ENCODE assay signal across 8 mouse cellular contexts in genomic region chr11:97883918-97884600, GRCm38 (mm10). TPM values are rescaled to one million over a fixed set of nuclear protein-coding genes. Genes with fewer than 3 reads are reported as not detected.
A peak's percentile ranks its signal among the peaks of the same experiment; 100 is the strongest.
DNase-seq lines count a peak whose midpoint lies in the region; ATAC-seq lines count a peak whose summit lies in the region.

Fbxo47 (minus strand) TSS chr11:97884154.

- peak within 1 kb of the TSS; percentile 91 for H3K27ac ChIP-seq in heart, embryonic 10.5 days
- peak within 1 kb of the TSS; percentile 90 for H3K27ac ChIP-seq in kidney, embryonic 15.5 days

- H3K36me3 ChIP-seq in heart, embryonic 10.5 days = 0 out of 2 replicates have a peak, but pooled peaks cover 3% of the 10 kb centered on the region
- no peaks in the 10 kb centered on the region for H3K36me3 ChIP-seq in kidney, embryonic 15.5 days

- peak within 1 kb of the TSS; percentile 31; the same call in 1 of the 2 replicates for H3K9ac ChIP-seq in kidney, embryonic 15.5 days

- peak; percentile 97 to 98 for DNase-seq in B cell, adult 2 months
- DNase-seq in brain, adult 2 months (ENCODE audit: low read depth, low spot score) = peak; percentile 99
- DNase-seq in heart, embryonic 10.5 days (ENCODE audit: low spot score) = peak; percentile 99
- DNase-seq in liver = peak; percentile 97
- DNase-seq in spleen, postnatal 4 days (ENCODE audit: low spot score in 2 of 2) = peak; percentile 96 to 97

- peak within 1 kb of the TSS; percentile 62 for H3K4me2 ChIP-seq in kidney, embryonic 15.5 days

- peak within 1 kb of the TSS; percentile 72 for H3K4me3 ChIP-seq in heart, embryonic 10.5 days
- peak within 1 kb of the TSS; percentile 50 for H3K4me3 ChIP-seq in kidney, embryonic 15.5 days (replicated peaks)

- no peaks in the 10 kb centered on the region for H3K9me3 ChIP-seq in heart, embryonic 10.5 days
- no peaks in the 10 kb centered on the region for H3K9me3 ChIP-seq in kidney, embryonic 15.5 days (replicated peaks)

- H3K27me3 ChIP-seq in heart, embryonic 10.5 days (ENCODE audit: insufficient read depth, poor library complexity, severe bottlenecking) = no peaks in the 10 kb centered on the region
- H3K27me3 ChIP-seq in kidney, embryonic 15.5 days = no peaks in the 10 kb centered on the region

- peak; percentile 98 for ATAC-seq in erythroblast, adult 5-6 weeks (replicated peaks; ENCODE audit: low FRiP score, poor library complexity, severe bottlenecking)
- ATAC-seq in kidney, embryonic 15.5 days (replicated peaks; ENCODE audit: low FRiP score) = peak; percentile 97
- peak; percentile 95 for ATAC-seq in monocyte, adult 5-6 weeks (replicated peaks; ENCODE audit: insufficient number of reproducible peaks, low FRiP score, low TSS enrichment, poor library complexity, severe bottlenecking)

- no peaks in the 10 kb centered on the region for H3K4me1 ChIP-seq in heart, embryonic 10.5 days
- no peaks in the 10 kb centered on the region; the same call in 1 of the 2 replicates for H3K4me1 ChIP-seq in kidney, embryonic 15.5 days

- under 1% methylated on average over 37 of the region's 37 CpGs for WGBS in heart, embryonic 10.5 days
- under 1% methylated on average over 37 of the region's 37 CpGs for WGBS in kidney, embryonic 15.5 days

RNA-seq across cellular contexts. Expression of gene Fbxo47, which starts in this region (rescaled TPM):
- not detected in 2 replicates for total RNA-seq in erythroblast, adult 5-6 weeks (2015; ENCODE audit: low replicate concordance)
- 0.84 and 0.85 TPM in 2 replicates for total RNA-seq in erythroblast, adult 5-6 weeks (2017; ENCODE audit: low replicate concordance)
- polyA plus RNA-seq in heart, embryonic 10.5 days (2016; fragmentation: Nextera tagmentation; extraction: Ambion mirVana) = 0.55 and 0.70 TPM in 2 replicates
- polyA plus RNA-seq in kidney, embryonic 15.5 days (2015; fragmentation: Nextera tagmentation; extraction: Ambion mirVana) = 0.48 and 0.73 TPM in 2 replicates
- 0.53 to 2.1 TPM (median 1.5 TPM) in 3 replicates for total RNA-seq in monocyte, adult 5-6 weeks (2017)

Comparison
In these comparisons a context has a peak if more than half of its experiments do, and no peak if none do; other contexts are left out.
1. Peak in every context shown above with its lines: DNase-seq, ATAC-seq, H3K4me3 ChIP-seq and H3K27ac ChIP-seq.
2. Peak in ATAC-seq in erythroblast, adult 5-6 weeks; RNA of the gene not detected or under 1 TPM.
3. Peak in DNase-seq, H3K4me3 ChIP-seq and H3K27ac ChIP-seq in heart, embryonic 10.5 days; RNA of the gene not detected or under 1 TPM.
4. Peak in ATAC-seq, H3K4me3 ChIP-seq, H3K27ac ChIP-seq, H3K9ac ChIP-seq and H3K4me2 ChIP-seq in kidney, embryonic 15.5 days; RNA of the gene not detected or under 1 TPM.